Mouse (Mus musculus): ENCODE data around the gene Sytl3.
"Not testable (repeated sequence)": the region's sequence is repeated elsewhere in the genome, so short reads cannot be mapped to it uniquely, and the experiment has no call there.

DNA sequence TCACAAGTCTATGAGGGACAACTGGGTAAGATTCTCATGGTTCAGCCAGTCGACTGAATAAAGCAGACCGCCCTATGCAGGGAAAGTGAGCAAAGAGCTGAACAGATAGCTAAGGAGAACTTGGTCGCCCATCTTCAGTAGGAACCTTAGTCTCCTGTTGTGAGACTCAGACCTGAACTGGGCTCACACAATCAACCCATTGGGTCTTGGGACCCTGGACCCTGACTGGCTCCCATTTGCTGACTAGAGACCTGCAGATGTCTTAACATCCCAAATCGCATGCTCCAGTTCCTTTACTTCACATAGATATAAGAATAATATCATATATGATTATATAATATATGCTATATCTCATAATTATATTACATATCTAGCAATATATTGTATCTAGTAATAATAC is 21.5 kb upstream of the Sytl3 start:
- TF ChIP-seq CTCF (IDR thresholded peaks at IDR 0.05; ENCODE audit: low read depth, low read length); POLR2A (IDR thresholded peaks at IDR 0.05; ENCODE audit: insufficient read depth, low read length): not testable (repeated sequence)

Measured in ES-Bruce4 (cell line).